Mouse (Mus musculus): ENCODE data around the gene Zfp612.

- TF ChIP-seq POLR2A (IDR thresholded peaks at IDR 0.05; ENCODE audit: control insufficient read depth, extremely low read depth, insufficient read depth, low read length, poor library complexity) (no peak), CTCF (IDR thresholded peaks at IDR 0.05; ENCODE audit: borderline replicate concordance, control insufficient read depth, extremely low read depth, insufficient read depth, low read length, poor library complexity) (peak; percentile 60; the same call in 1 of the 2 replicates)
Measured at GRCm38 (mm10) chr8:110071600-110071999, 7.9 kb upstream of the Zfp612 start.

All from thymus, adult 2 months (tissue).